Mouse (Mus musculus): Measurements from ENCODE around the gene Naa16. TPM values are rescaled to one million over a fixed set of nuclear protein-coding genes. Genes with fewer than 3 reads are reported as not detected.

The Naa16 gene
- polyA plus RNA-seq, 1 experiment: 3.6 TPM

GRCm38 (mm10) chr14:79293119-79293780 lies 97.3 kb downstream of the Naa16 start:
- H3K79me2 ChIP-seq (ENCODE audit: control insufficient read depth, insufficient read depth): no peaks in the 10 kb centered on the region
- no peak overlapping the region for H3K4me2 ChIP-seq (ENCODE audit: low read depth)
- no peak overlapping the region for H3K4me3 ChIP-seq
- TF ChIP-seq TCF12 (IDR thresholded peaks at IDR 0.05; ENCODE audit: insufficient read depth, poor library complexity, severe bottlenecking) (no peak), MYOD1 (IDR thresholded peaks at IDR 0.05; ENCODE audit: control insufficient read depth in 1 of 3, insufficient read length in 2 of 3, low read depth in 2 of 3) (no peak), REST (IDR thresholded peaks at IDR 0.05; ENCODE audit: insufficient read depth, insufficient read length) (no peak), USF1 (IDR thresholded peaks at IDR 0.05; ENCODE audit: low read depth) (no peak), CEBPB (IDR thresholded peaks at IDR 0.05; ENCODE audit: insufficient read depth, poor library complexity, severe bottlenecking) (no peak), SRF (IDR thresholded peaks at IDR 0.05; ENCODE audit: control insufficient read depth, insufficient read length, low read depth) (no peak), MYOG (IDR thresholded peaks at IDR 0.05; ENCODE audit: control insufficient read depth in 1 of 3, insufficient read depth in 1 of 3, insufficient read length in 2 of 3, low read depth in 2 of 3) (no peak), TCF3 (IDR thresholded peaks at IDR 0.05; ENCODE audit: insufficient read length, low read depth) (no peak), POLR2AphosphoS2 (IDR thresholded peaks at IDR 0.05; ENCODE audit: insufficient read length, low read depth) (no peak), E2F4 (IDR thresholded peaks at IDR 0.05; ENCODE audit: insufficient read depth) (no peak), POLR2A (IDR thresholded peaks at IDR 0.05; ENCODE audit: insufficient read length, low read depth) (no peak), MAX (IDR thresholded peaks at IDR 0.05; ENCODE audit: low read depth) (no peak)
- no peaks in the 10 kb centered on the region for H3K36me3 ChIP-seq (ENCODE audit: control insufficient read depth, insufficient read depth)
- H3ac ChIP-seq (ENCODE audit: control insufficient read depth, insufficient read length): no peak overlapping the region
- H3K27me3 ChIP-seq (ENCODE audit: control insufficient read depth, insufficient read depth, insufficient read length): no peaks in the 10 kb centered on the region

- no peaks in the 10 kb centered on the region for H3K36me3 ChIP-seq (ENCODE audit: control insufficient read depth, insufficient read depth)
- H3K79me2 ChIP-seq (ENCODE audit: control insufficient read depth, insufficient read depth): no peaks in the 10 kb centered on the region
- no peak overlapping the region for H3K4me3 ChIP-seq
- TF ChIP-seq CEBPB (IDR thresholded peaks at IDR 0.05; ENCODE audit: insufficient read depth, poor library complexity, severe bottlenecking) (no peak), MAX (IDR thresholded peaks at IDR 0.05; ENCODE audit: low read depth) (no peak), MYOG (IDR thresholded peaks at IDR 0.05; ENCODE audit: control insufficient read depth in 1 of 3, insufficient read depth in 1 of 3, insufficient read length in 2 of 3, low read depth in 2 of 3) (no peak), TCF3 (IDR thresholded peaks at IDR 0.05; ENCODE audit: insufficient read length, low read depth) (no peak), E2F4 (IDR thresholded peaks at IDR 0.05; ENCODE audit: insufficient read depth) (no peak), TCF12 (IDR thresholded peaks at IDR 0.05; ENCODE audit: insufficient read depth, poor library complexity, severe bottlenecking) (no peak), USF1 (IDR thresholded peaks at IDR 0.05; ENCODE audit: low read depth) (no peak)
- no peaks in the 10 kb centered on the region for H3K27me3 ChIP-seq (ENCODE audit: control insufficient read depth, insufficient read depth, insufficient read length)
- H3ac ChIP-seq (ENCODE audit: control insufficient read depth, insufficient read length): no peak overlapping the region
- H3K4me2 ChIP-seq (ENCODE audit: low read depth): no peak overlapping the region
Observed at GRCm38 (mm10) chr14:79291629-79292028, 98.9 kb downstream of the Naa16 start.

- H3ac ChIP-seq (ENCODE audit: control insufficient read depth, insufficient read length): no peak overlapping the region
- no peaks in the 10 kb centered on the region for H3K27me3 ChIP-seq (ENCODE audit: control insufficient read depth, insufficient read depth, insufficient read length)
- no peak overlapping the region for H3K4me2 ChIP-seq (ENCODE audit: low read depth)
- no peaks in the 10 kb centered on the region for H3K36me3 ChIP-seq (ENCODE audit: control insufficient read depth, insufficient read depth)
- H3K4me3 ChIP-seq: no peak overlapping the region
- no peaks in the 10 kb centered on the region for H3K79me2 ChIP-seq (ENCODE audit: control insufficient read depth, insufficient read depth)
- TF ChIP-seq MYOG (IDR thresholded peaks at IDR 0.05; ENCODE audit: control insufficient read depth in 1 of 3, insufficient read depth in 1 of 3, insufficient read length in 2 of 3, low read depth in 2 of 3) (no peak), TCF12 (IDR thresholded peaks at IDR 0.05; ENCODE audit: insufficient read depth, poor library complexity, severe bottlenecking) (no peak), POLR2AphosphoS2 (IDR thresholded peaks at IDR 0.05; ENCODE audit: insufficient read length, low read depth) (no peak), TCF3 (IDR thresholded peaks at IDR 0.05; ENCODE audit: insufficient read length, low read depth) (no peak), MYOD1 (IDR thresholded peaks at IDR 0.05; ENCODE audit: control insufficient read depth in 1 of 3, insufficient read length in 2 of 3, low read depth in 2 of 3) (no peak), REST (IDR thresholded peaks at IDR 0.05; ENCODE audit: insufficient read depth, insufficient read length) (no peak), E2F4 (IDR thresholded peaks at IDR 0.05; ENCODE audit: insufficient read depth) (no peak), MAX (IDR thresholded peaks at IDR 0.05; ENCODE audit: low read depth) (no peak), USF1 (IDR thresholded peaks at IDR 0.05; ENCODE audit: low read depth) (no peak), POLR2A (IDR thresholded peaks at IDR 0.05; ENCODE audit: insufficient read length, low read depth) (no peak), CEBPB (IDR thresholded peaks at IDR 0.05; ENCODE audit: insufficient read depth, poor library complexity, severe bottlenecking) (no peak), SRF (IDR thresholded peaks at IDR 0.05; ENCODE audit: control insufficient read depth, insufficient read length, low read depth) (no peak)
Observed at GRCm38 (mm10) chr14:79290683-79291425, 99.7 kb downstream of the Naa16 start.

- no peak overlapping the region for H3ac ChIP-seq (ENCODE audit: control insufficient read depth, insufficient read length)
- TF ChIP-seq POLR2A (IDR thresholded peaks at IDR 0.05; ENCODE audit: insufficient read length, low read depth) (no peak), TCF3 (IDR thresholded peaks at IDR 0.05; ENCODE audit: insufficient read length, low read depth) (no peak), SRF (IDR thresholded peaks at IDR 0.05; ENCODE audit: control insufficient read depth, insufficient read length, low read depth) (no peak), TCF12 (IDR thresholded peaks at IDR 0.05; ENCODE audit: insufficient read depth, poor library complexity, severe bottlenecking) (no peak), POLR2AphosphoS2 (IDR thresholded peaks at IDR 0.05; ENCODE audit: insufficient read length, low read depth) (no peak), CEBPB (IDR thresholded peaks at IDR 0.05; ENCODE audit: insufficient read depth, poor library complexity, severe bottlenecking) (no peak), MYOG (IDR thresholded peaks at IDR 0.05; ENCODE audit: control insufficient read depth in 1 of 3, insufficient read depth in 1 of 3, insufficient read length in 2 of 3, low read depth in 2 of 3) (no peak), REST (IDR thresholded peaks at IDR 0.05; ENCODE audit: insufficient read depth, insufficient read length) (no peak), MAX (IDR thresholded peaks at IDR 0.05; ENCODE audit: low read depth) (no peak), E2F4 (IDR thresholded peaks at IDR 0.05; ENCODE audit: insufficient read depth) (no peak), MYOD1 (IDR thresholded peaks at IDR 0.05; ENCODE audit: control insufficient read depth in 1 of 3, insufficient read length in 2 of 3, low read depth in 2 of 3) (no peak), USF1 (IDR thresholded peaks at IDR 0.05; ENCODE audit: low read depth) (no peak)
- H3K4me3 ChIP-seq: no peak overlapping the region
- no peaks in the 10 kb centered on the region for H3K27me3 ChIP-seq (ENCODE audit: control insufficient read depth, insufficient read depth, insufficient read length)
- no peaks in the 10 kb centered on the region for H3K36me3 ChIP-seq (ENCODE audit: control insufficient read depth, insufficient read depth)
- no peaks in the 10 kb centered on the region for H3K79me2 ChIP-seq (ENCODE audit: control insufficient read depth, insufficient read depth)
- no peak overlapping the region for H3K4me2 ChIP-seq (ENCODE audit: low read depth)
Observed at GRCm38 (mm10) chr14:79289909-79290308, 100.7 kb downstream of the Naa16 start.

Measured in myocyte (in vitro differentiated cells).